Mouse (Mus musculus): ENCODE data around the gene Cpm. TPM values are rescaled to one million over a fixed set of nuclear protein-coding genes. Genes with fewer than 3 reads are reported as not detected.
"Not testable (repeated sequence)": the region's sequence is repeated elsewhere in the genome, so short reads cannot be mapped to it uniquely, and the experiment has no call there.

The Cpm gene
- polyA plus RNA-seq, 1 experiment from 2014 or later, result 31.2 TPM

- no peaks in the 10 kb centered on the region for H3K27me3 ChIP-seq (ENCODE audit: insufficient read depth, low read length)
- H3K4me1 ChIP-seq (ENCODE audit: insufficient read depth, low read length), result peaks cover 16% of the 10 kb centered on the region
- H3K4me3 ChIP-seq (ENCODE audit: low read length), result no peak overlapping the region
- no peak overlapping the region for H3K27ac ChIP-seq (ENCODE audit: low read length)
- no peaks in the 10 kb centered on the region for H3K9me3 ChIP-seq (ENCODE audit: low read length)
- 85% methylated on average over 9 of the region's 9 CpGs for WGBS
- ATAC-seq (ENCODE audit: low FRiP score, low TSS enrichment), result no peak
- peaks cover 3% of the 10 kb centered on the region; the same call in 1 of the 2 replicates for H3K36me3 ChIP-seq (ENCODE audit: insufficient read depth, low read length)
- H3K4me2 ChIP-seq (replicated peaks; ENCODE audit: low read depth, low read length), result no peak overlapping the region
- H3K9ac ChIP-seq (replicated peaks; ENCODE audit: low read length), result no peak overlapping the region
Observed at GRCm38 (mm10) chr10:117712191-117712754, 83.0 kb downstream of the Cpm start.

GRCm38 (mm10) chr10:117712871-117713270 lies 83.6 kb downstream of the Cpm start:
- Histone ChIP-seq H3K27me3 (ENCODE audit: insufficient read depth, low read length) (no peaks in the 10 kb centered on the region), H3K27ac (ENCODE audit: low read length) (no peak overlapping the region), H3K4me2 (replicated peaks; ENCODE audit: low read depth, low read length) (no peak overlapping the region), H3K9ac (replicated peaks; ENCODE audit: low read length) (no peak overlapping the region), H3K36me3 (ENCODE audit: insufficient read depth, low read length) (peaks cover 3% of the 10 kb centered on the region; the same call in 1 of the 2 replicates), H3K4me1 (ENCODE audit: insufficient read depth, low read length) (peaks cover 22% of the 10 kb centered on the region), H3K9me3 (ENCODE audit: low read length) (no peaks in the 10 kb centered on the region), H3K4me3 (ENCODE audit: low read length) (no peak overlapping the region)
- WGBS, result 91% methylated on average over 9 of the region's 9 CpGs
- no peak for ATAC-seq (ENCODE audit: low FRiP score, low TSS enrichment)

- 92% methylated on average over 8 of the region's 8 CpGs for WGBS
- no peak overlapping the region for H3K9ac ChIP-seq (replicated peaks; ENCODE audit: low read length)
- no peak overlapping the region for H3K4me2 ChIP-seq (replicated peaks; ENCODE audit: low read depth, low read length)
- no peaks in the 10 kb centered on the region for H3K27me3 ChIP-seq (ENCODE audit: insufficient read depth, low read length)
- H3K9me3 ChIP-seq (ENCODE audit: low read length), result no peaks in the 10 kb centered on the region
- ATAC-seq (ENCODE audit: low FRiP score, low TSS enrichment), result no peak
- no peak overlapping the region for H3K4me3 ChIP-seq (ENCODE audit: low read length)
- peaks cover 3% of the 10 kb centered on the region; the same call in 1 of the 2 replicates for H3K36me3 ChIP-seq (ENCODE audit: insufficient read depth, low read length)
- no peak overlapping the region for H3K27ac ChIP-seq (ENCODE audit: low read length)
- H3K4me1 ChIP-seq (ENCODE audit: insufficient read depth, low read length), result peaks cover 25% of the 10 kb centered on the region
Observed at GRCm38 (mm10) chr10:117713466-117713865, 84.2 kb downstream of the Cpm start.

GRCm38 (mm10) chr10:117714048-117714545 lies 84.8 kb downstream of the Cpm start:
- 84% methylated on average over 3 of the region's 3 CpGs for WGBS
- H3K4me3 ChIP-seq (ENCODE audit: low read length), result no peak overlapping the region
- no peak overlapping the region for H3K27ac ChIP-seq (ENCODE audit: low read length)

GRCm38 (mm10) chr10:117714928-117715500 lies 85.7 kb downstream of the Cpm start:
- Histone ChIP-seq H3K4me2 (replicated peaks; ENCODE audit: low read depth, low read length) (no peak overlapping the region), H3K9me3 (ENCODE audit: low read length) (no peaks in the 10 kb centered on the region), H3K9ac (replicated peaks; ENCODE audit: low read length) (no peak overlapping the region), H3K4me3 (ENCODE audit: low read length) (no peak overlapping the region), H3K27ac (ENCODE audit: low read length) (no peak overlapping the region), H3K36me3 (ENCODE audit: insufficient read depth, low read length) (no peaks in the 10 kb centered on the region), H3K27me3 (ENCODE audit: insufficient read depth, low read length) (no peaks in the 10 kb centered on the region), H3K4me1 (ENCODE audit: insufficient read depth, low read length) (peaks cover 16% of the 10 kb centered on the region)
- no peak for ATAC-seq (ENCODE audit: low FRiP score, low TSS enrichment)
- 80% methylated on average over 4 of the region's 4 CpGs for WGBS

More at GRCm38 (mm10) chr10:117714048-117714545, 84.8 kb downstream of the Cpm start:
- Histone ChIP-seq H3K9ac (replicated peaks; ENCODE audit: low read length) (no peak overlapping the region), H3K4me1 (ENCODE audit: insufficient read depth, low read length) (peaks cover 20% of the 10 kb centered on the region), H3K36me3 (ENCODE audit: insufficient read depth, low read length) (no peaks in the 10 kb centered on the region), H3K27me3 (ENCODE audit: insufficient read depth, low read length) (no peaks in the 10 kb centered on the region), H3K9me3 (ENCODE audit: low read length) (no peaks in the 10 kb centered on the region), H3K4me2 (replicated peaks; ENCODE audit: low read depth, low read length) (no peak overlapping the region)
- no peak for ATAC-seq (ENCODE audit: low FRiP score, low TSS enrichment)

GRCm38 (mm10) chr10:117715654-117716053 lies 86.4 kb downstream of the Cpm start:
- peaks cover 16% of the 10 kb centered on the region for H3K4me1 ChIP-seq (ENCODE audit: insufficient read depth, low read length)
- H3K4me2 ChIP-seq (replicated peaks; ENCODE audit: low read depth, low read length); H3K27me3 ChIP-seq (ENCODE audit: insufficient read depth, low read length); H3K36me3 ChIP-seq (ENCODE audit: insufficient read depth, low read length); H3K9me3 ChIP-seq (ENCODE audit: low read length); H3K27ac ChIP-seq (ENCODE audit: low read length); ATAC-seq (ENCODE audit: low FRiP score, low TSS enrichment); H3K9ac ChIP-seq (replicated peaks; ENCODE audit: low read length); H3K4me3 ChIP-seq (ENCODE audit: low read length): not testable (repeated sequence)
- WGBS, result 88% methylated on average over 1 of the region's 1 CpGs

GRCm38 (mm10) chr10:117716686-117717085 lies 87.4 kb downstream of the Cpm start:
- H3K9ac ChIP-seq (replicated peaks; ENCODE audit: low read length), result no peak overlapping the region
- H3K36me3 ChIP-seq (ENCODE audit: insufficient read depth, low read length), result no peaks in the 10 kb centered on the region
- WGBS, result 82% methylated on average over 3 of the region's 3 CpGs
- peaks cover 10% of the 10 kb centered on the region for H3K4me1 ChIP-seq (ENCODE audit: insufficient read depth, low read length)
- no peaks in the 10 kb centered on the region for H3K27me3 ChIP-seq (ENCODE audit: insufficient read depth, low read length)
- no peak overlapping the region for H3K4me2 ChIP-seq (replicated peaks; ENCODE audit: low read depth, low read length)
- H3K27ac ChIP-seq (ENCODE audit: low read length), result no peak overlapping the region
- ATAC-seq (ENCODE audit: low FRiP score, low TSS enrichment), result no peak
- H3K4me3 ChIP-seq (ENCODE audit: low read length), result no peak overlapping the region
- no peaks in the 10 kb centered on the region for H3K9me3 ChIP-seq (ENCODE audit: low read length)

GRCm38 (mm10) chr10:117717583-117717982 lies 88.3 kb downstream of the Cpm start:
- peak; percentile 82 for ATAC-seq (ENCODE audit: low FRiP score, low TSS enrichment)
- WGBS, result 8% methylated on average over 4 of the region's 4 CpGs

GRCm38 (mm10) chr10:117718161-117719119 lies 89.1 kb downstream of the Cpm start:
- Histone ChIP-seq H3K27ac (ENCODE audit: low read length) (peak overlapping the region; percentile 4), H3K9ac (replicated peaks; ENCODE audit: low read length) (no peak overlapping the region), H3K4me2 (replicated peaks; ENCODE audit: low read depth, low read length) (no peak overlapping the region), H3K27me3 (ENCODE audit: insufficient read depth, low read length) (no peaks in the 10 kb centered on the region), H3K36me3 (ENCODE audit: insufficient read depth, low read length) (no peaks in the 10 kb centered on the region), H3K9me3 (ENCODE audit: low read length) (no peaks in the 10 kb centered on the region; the same call in 1 of the 2 replicates), H3K4me3 (ENCODE audit: low read length) (no peak overlapping the region), H3K4me1 (ENCODE audit: insufficient read depth, low read length) (peaks cover 9% of the 10 kb centered on the region)
- 55% methylated on average over 19 of the region's 19 CpGs for WGBS
- no peak for ATAC-seq (ENCODE audit: low FRiP score, low TSS enrichment)

More at GRCm38 (mm10) chr10:117717583-117717982, 88.3 kb downstream of the Cpm start:
- H3K4me3 ChIP-seq (ENCODE audit: low read length), result no peak overlapping the region
- no peak overlapping the region for H3K4me2 ChIP-seq (replicated peaks; ENCODE audit: low read depth, low read length)
- H3K4me1 ChIP-seq (ENCODE audit: insufficient read depth, low read length), result peaks cover 9% of the 10 kb centered on the region
- no peaks in the 10 kb centered on the region for H3K27me3 ChIP-seq (ENCODE audit: insufficient read depth, low read length)
- H3K36me3 ChIP-seq (ENCODE audit: insufficient read depth, low read length), result no peaks in the 10 kb centered on the region
- no peak overlapping the region for H3K27ac ChIP-seq (ENCODE audit: low read length)
- H3K9ac ChIP-seq (replicated peaks; ENCODE audit: low read length), result no peak overlapping the region
- H3K9me3 ChIP-seq (ENCODE audit: low read length), result no peaks in the 10 kb centered on the region

Measured in kidney, embryonic 16.5 days (tissue).